Mouse (Mus musculus): ENCODE measurements at regions not wholly inside any gene's neighbourhood (a gene's known extent, or its start where the extent isn't known, plus 50 kb on each side); places are given as distances from the start of the nearest gene placed in this dataset.

- Histone ChIP-seq H3K4me2 (ENCODE audit: low read depth, low read length) (0 out of 2 replicates have a peak overlapping the region, but pooled peaks have one; percentile 16), H3K4me3 (ENCODE audit: low read depth, low read length) (no peak overlapping the region), H3K4me1 (ENCODE audit: control insufficient read depth, insufficient read depth, low read length) (no peaks in the 10 kb centered on the region), H3K27ac (ENCODE audit: low read depth, low read length) (no peak overlapping the region; the same call in 1 of the 2 replicates), H3K9ac (replicated peaks; ENCODE audit: low read depth, low read length) (no peak overlapping the region), H3K9me3 (ENCODE audit: control insufficient read depth, low read length) (no peaks in the 10 kb centered on the region), H3K27me3 (ENCODE audit: control insufficient read depth, insufficient read depth, low read length) (no peaks in the 10 kb centered on the region), H3K36me3 (ENCODE audit: control insufficient read depth, insufficient read depth, low read length) (no peaks in the 10 kb centered on the region)
- 59% methylated on average over 11 of the region's 11 CpGs for WGBS
- no peak for ATAC-seq (ENCODE audit: low read depth)
These were observed 52.7 kb upstream of the Rab3gap2 start for GRCm38 (mm10) chr1:185151130-185151799.

- WGBS = 86% methylated on average over 15 of the region's 15 CpGs
- no peak overlapping the region for H3K4me2 ChIP-seq (ENCODE audit: low read depth, low read length)
- H3K4me1 ChIP-seq (ENCODE audit: control insufficient read depth, insufficient read depth, low read length) = no peaks in the 10 kb centered on the region
These were observed 53.3 kb upstream of the Rab3gap2 start for GRCm38 (mm10) chr1:185150431-185151129.

GRCm38 (mm10) chr1:185144791-185145190, 59.1 kb upstream of the Rab3gap2 start:
- H3K4me1 ChIP-seq (ENCODE audit: control insufficient read depth, insufficient read depth, low read length) = no peaks in the 10 kb centered on the region
- no peaks in the 10 kb centered on the region for H3K27me3 ChIP-seq (ENCODE audit: control insufficient read depth, insufficient read depth, low read length)
- H3K9ac ChIP-seq (replicated peaks; ENCODE audit: low read depth, low read length) = no peak overlapping the region
- no peak overlapping the region for H3K27ac ChIP-seq (ENCODE audit: low read depth, low read length)
- no peak for ATAC-seq (ENCODE audit: low read depth)
- no peaks in the 10 kb centered on the region for H3K9me3 ChIP-seq (ENCODE audit: control insufficient read depth, low read length)
- H3K4me2 ChIP-seq (ENCODE audit: low read depth, low read length) = no peak overlapping the region
- H3K36me3 ChIP-seq (ENCODE audit: control insufficient read depth, insufficient read depth, low read length) = no peaks in the 10 kb centered on the region
- no peak overlapping the region for H3K4me3 ChIP-seq (ENCODE audit: low read depth, low read length)
- WGBS = 87% methylated on average over 1 of the region's 1 CpGs

More at GRCm38 (mm10) chr1:185150431-185151129, 53.3 kb upstream of the Rab3gap2 start:
- Histone ChIP-seq H3K36me3 (ENCODE audit: control insufficient read depth, insufficient read depth, low read length) (no peaks in the 10 kb centered on the region), H3K9me3 (ENCODE audit: control insufficient read depth, low read length) (no peaks in the 10 kb centered on the region), H3K27me3 (ENCODE audit: control insufficient read depth, insufficient read depth, low read length) (no peaks in the 10 kb centered on the region), H3K9ac (replicated peaks; ENCODE audit: low read depth, low read length) (no peak overlapping the region), H3K4me3 (ENCODE audit: low read depth, low read length) (no peak overlapping the region), H3K27ac (ENCODE audit: low read depth, low read length) (no peak overlapping the region)
- no peak for ATAC-seq (ENCODE audit: low read depth)

- Histone ChIP-seq H3K4me3 (ENCODE audit: low read depth, low read length) (no peak overlapping the region), H3K4me1 (ENCODE audit: control insufficient read depth, insufficient read depth, low read length) (no peaks in the 10 kb centered on the region), H3K36me3 (ENCODE audit: control insufficient read depth, insufficient read depth, low read length) (no peaks in the 10 kb centered on the region), H3K27me3 (ENCODE audit: control insufficient read depth, insufficient read depth, low read length) (no peaks in the 10 kb centered on the region), H3K4me2 (ENCODE audit: low read depth, low read length) (no peak overlapping the region), H3K9me3 (ENCODE audit: control insufficient read depth, low read length) (no peaks in the 10 kb centered on the region), H3K9ac (replicated peaks; ENCODE audit: low read depth, low read length) (no peak overlapping the region), H3K27ac (ENCODE audit: low read depth, low read length) (no peak overlapping the region)
- ATAC-seq (ENCODE audit: low read depth) = no peak
- 94% methylated on average over 15 of the region's 15 CpGs for WGBS
These were observed 59.9 kb upstream of the Rab3gap2 start for GRCm38 (mm10) chr1:185144006-185144405.

GRCm38 (mm10) chr1:185140317-185140716, 63.6 kb upstream of the Rab3gap2 start:
- ATAC-seq (ENCODE audit: low read depth) = no peak
- Histone ChIP-seq H3K9ac (replicated peaks; ENCODE audit: low read depth, low read length) (no peak overlapping the region), H3K9me3 (ENCODE audit: control insufficient read depth, low read length) (no peaks in the 10 kb centered on the region), H3K27me3 (ENCODE audit: control insufficient read depth, insufficient read depth, low read length) (no peaks in the 10 kb centered on the region), H3K36me3 (ENCODE audit: control insufficient read depth, insufficient read depth, low read length) (no peaks in the 10 kb centered on the region), H3K4me1 (ENCODE audit: control insufficient read depth, insufficient read depth, low read length) (no peaks in the 10 kb centered on the region), H3K4me3 (ENCODE audit: low read depth, low read length) (no peak overlapping the region), H3K27ac (ENCODE audit: low read depth, low read length) (no peak overlapping the region), H3K4me2 (ENCODE audit: low read depth, low read length) (no peak overlapping the region)
- 75% methylated on average over 5 of the region's 5 CpGs for WGBS

GRCm38 (mm10) chr1:185128209-185128608, 75.7 kb upstream of the Rab3gap2 start:
- H3K4me1 ChIP-seq (ENCODE audit: control insufficient read depth, insufficient read depth, low read length) = no peaks in the 10 kb centered on the region
- no peak for ATAC-seq (ENCODE audit: low read depth)
- H3K36me3 ChIP-seq (ENCODE audit: control insufficient read depth, insufficient read depth, low read length) = no peaks in the 10 kb centered on the region
- H3K9me3 ChIP-seq (ENCODE audit: control insufficient read depth, low read length) = no peaks in the 10 kb centered on the region
- no peak overlapping the region for H3K9ac ChIP-seq (replicated peaks; ENCODE audit: low read depth, low read length)
- H3K4me2 ChIP-seq (ENCODE audit: low read depth, low read length) = no peak overlapping the region
- WGBS = 68% methylated on average over 4 of the region's 4 CpGs
- no peaks in the 10 kb centered on the region for H3K27me3 ChIP-seq (ENCODE audit: control insufficient read depth, insufficient read depth, low read length)
- H3K4me3 ChIP-seq (ENCODE audit: low read depth, low read length) = no peak overlapping the region
- H3K27ac ChIP-seq (ENCODE audit: low read depth, low read length) = no peak overlapping the region

- Histone ChIP-seq H3K9ac (replicated peaks; ENCODE audit: low read depth, low read length) (no peak overlapping the region), H3K4me1 (ENCODE audit: control insufficient read depth, insufficient read depth, low read length) (no peaks in the 10 kb centered on the region), H3K27ac (ENCODE audit: low read depth, low read length) (no peak overlapping the region), H3K9me3 (ENCODE audit: control insufficient read depth, low read length) (no peaks in the 10 kb centered on the region), H3K36me3 (ENCODE audit: control insufficient read depth, insufficient read depth, low read length) (no peaks in the 10 kb centered on the region), H3K4me2 (ENCODE audit: low read depth, low read length) (no peak overlapping the region), H3K4me3 (ENCODE audit: low read depth, low read length) (no peak overlapping the region), H3K27me3 (ENCODE audit: control insufficient read depth, insufficient read depth, low read length) (no peaks in the 10 kb centered on the region)
- ATAC-seq (ENCODE audit: low read depth) = no peak
- WGBS = 82% methylated on average over 14 of the region's 14 CpGs
These were observed 78.1 kb upstream of the Rab3gap2 start for GRCm38 (mm10) chr1:185125737-185126286.

- no peak for ATAC-seq (ENCODE audit: low read depth)
- H3K4me3 ChIP-seq (ENCODE audit: low read depth, low read length) = no peak overlapping the region
- 81% methylated on average over 2 of the region's 2 CpGs for WGBS
- H3K36me3 ChIP-seq (ENCODE audit: control insufficient read depth, insufficient read depth, low read length) = no peaks in the 10 kb centered on the region
- H3K9me3 ChIP-seq (ENCODE audit: control insufficient read depth, low read length) = no peaks in the 10 kb centered on the region
- H3K27me3 ChIP-seq (ENCODE audit: control insufficient read depth, insufficient read depth, low read length) = no peaks in the 10 kb centered on the region
- no peak overlapping the region for H3K27ac ChIP-seq (ENCODE audit: low read depth, low read length)
- H3K4me2 ChIP-seq (ENCODE audit: low read depth, low read length) = no peak overlapping the region
- H3K9ac ChIP-seq (replicated peaks; ENCODE audit: low read depth, low read length) = no peak overlapping the region
- H3K4me1 ChIP-seq (ENCODE audit: control insufficient read depth, insufficient read depth, low read length) = no peaks in the 10 kb centered on the region
These were observed 82.4 kb upstream of the Rab3gap2 start for GRCm38 (mm10) chr1:185121552-185121951.

- 88% methylated on average over 2 of the region's 2 CpGs for WGBS
- Histone ChIP-seq H3K4me2 (ENCODE audit: low read depth, low read length) (no peak overlapping the region), H3K4me3 (ENCODE audit: low read depth, low read length) (no peak overlapping the region), H3K9ac (replicated peaks; ENCODE audit: low read depth, low read length) (no peak overlapping the region), H3K36me3 (ENCODE audit: control insufficient read depth, insufficient read depth, low read length) (no peaks in the 10 kb centered on the region), H3K27ac (ENCODE audit: low read depth, low read length) (no peak overlapping the region), H3K4me1 (ENCODE audit: control insufficient read depth, insufficient read depth, low read length) (no peaks in the 10 kb centered on the region), H3K9me3 (ENCODE audit: control insufficient read depth, low read length) (no peaks in the 10 kb centered on the region), H3K27me3 (ENCODE audit: control insufficient read depth, insufficient read depth, low read length) (no peaks in the 10 kb centered on the region)
- no peak for ATAC-seq (ENCODE audit: low read depth)
These were observed 83.5 kb upstream of the Rab3gap2 start for GRCm38 (mm10) chr1:185120416-185120815.

Data from neural tube, embryonic 14.5 days (tissue).